Mouse (Mus musculus) kidney, embryonic 16.5 days (tissue): ENCODE measurements around the gene Lamb3. TPM values are rescaled to one million over a fixed set of nuclear protein-coding genes. Genes with fewer than 3 reads are reported as not detected.
A peak's percentile ranks its signal among the peaks of the same experiment; 100 is the strongest.

Experiments used
- ATAC-seq: fragments of 200-750 bp; cut with Nextera tagmentation; 2 replicates; pipeline ENCODE4 v1.8.0; 2017; ENCODE audit warnings: moderate TSS enrichment; ENCODE audit not compliant: low FRiP score, low TSS enrichment
- H3K27ac ChIP-seq: fragments of 300-500 bp; sonication (generic); 2 replicates; pipeline ENCODE4 v1.5.1; 2014; ENCODE audit warnings: low read length
- H3K27me3 ChIP-seq: fragments of 300-500 bp; sonication (generic); 2 replicates; pipeline ENCODE4 v1.6.1; 2014; ENCODE audit warnings: low read length, control low read depth, mixed read lengths; ENCODE audit not compliant: insufficient read depth
- H3K36me3 ChIP-seq: fragments of 300-500 bp; sonication (generic); 2 replicates; pipeline ENCODE4 v1.6.1; 2014; ENCODE audit warnings: low read length, control low read depth, mixed read lengths; ENCODE audit not compliant: insufficient read depth
- H3K4me1 ChIP-seq: fragments of 300-500 bp; sonication (generic); 2 replicates; pipeline ENCODE4 v1.6.1; 2014; ENCODE audit warnings: low read length, control low read depth, mixed read lengths; ENCODE audit not compliant: insufficient read depth
- H3K4me2 ChIP-seq: fragments of 300-500 bp; sonication (generic); replicated peaks from 2 replicates; pipeline ENCODE4 v1.6.1; 2014; ENCODE audit warnings: low read depth, low read length
- H3K4me3 ChIP-seq: fragments of 300-500 bp; sonication (generic); 2 replicates; pipeline ENCODE4 v1.5.1; 2014; ENCODE audit warnings: mild to moderate bottlenecking, low read length
- H3K9ac ChIP-seq: fragments of 300-500 bp; sonication (generic); replicated peaks from 2 replicates; pipeline ENCODE4 v1.6.1; 2014; ENCODE audit warnings: low read length
- H3K9me3 ChIP-seq: fragments of 300-500 bp; sonication (generic); 2 replicates; pipeline ENCODE4 v1.6.1; 2016; ENCODE audit warnings: low read length, control low read depth
- WGBS: fragments of 180-500 bp; shearing (Covaris S2); extraction: QIAGEN DNeasy Blood & Tissue Kit; methylation state at CpG from one replicate; pipeline ENCODE4 v1.1.7; 2014; 5-methylcytosine and 5-hydroxymethylcytosine counted together
- polyA plus RNA-seq: library from polyadenylated mRNA; unstranded; fragments of >200 nt; fragmentation: Nextera tagmentation; extraction: Ambion mirVana; gene quantifications from 2 replicates; pipeline ENCODE4 v1.2.1, GENCODE M21; 2015

The Lamb3 gene
- polyA plus RNA-seq, 1 experiment from 2014 or later, result 2.3 TPM

- peaks cover 13% of the 10 kb centered on the region for H3K4me1 ChIP-seq
- H3K9ac ChIP-seq, result 0 out of 2 replicates have a peak overlapping the region, but pooled peaks have one; percentile 26
- H3K4me2 ChIP-seq, result peak overlapping the region; percentile 71
- H3K27me3 ChIP-seq, result no peaks in the 10 kb centered on the region
- no peaks in the 10 kb centered on the region for H3K9me3 ChIP-seq
- no peaks in the 10 kb centered on the region for H3K36me3 ChIP-seq
- peak overlapping the region; percentile 56; the same call in 1 of the 2 replicates for H3K4me3 ChIP-seq
- no peak overlapping the region; the same call in 1 of the 2 replicates for H3K27ac ChIP-seq
- ATAC-seq, result no peak
- WGBS, result 40% methylated on average over 6 of the region's 6 CpGs
Measured at GRCm38 (mm10) chr1:193270965-193271763, 63.7 kb downstream of the Lamb3 start.

GRCm38 (mm10) chr1:193272137-193272915, 64.8 kb downstream of the Lamb3 start:
- Histone ChIP-seq H3K9me3 (no peaks in the 10 kb centered on the region), H3K4me1 (peaks cover 13% of the 10 kb centered on the region), H3K4me3 (peak overlapping the region; percentile 56), H3K27ac (peak overlapping the region; percentile 71), H3K9ac (peak overlapping the region; percentile 59), H3K27me3 (no peaks in the 10 kb centered on the region), H3K36me3 (no peaks in the 10 kb centered on the region), H3K4me2 (peak overlapping the region; percentile 71)
- peak; percentile 66 for ATAC-seq
- 26% methylated on average over 24 of the region's 24 CpGs for WGBS

GRCm38 (mm10) chr1:193272916-193273601, 65.6 kb downstream of the Lamb3 start, which contains the start of gene G0s2:
Gene G0s2, minus strand, starts transcription at chr1:193273217.
- Histone ChIP-seq H3K4me3 (peak within 1 kb of the TSS; percentile 56), H3K27ac (peak within 1 kb of the TSS; percentile 71), H3K4me1 (peaks cover 13% of the 10 kb centered on the region), H3K27me3 (no peaks in the 10 kb centered on the region), H3K9ac (peak within 1 kb of the TSS; percentile 59), H3K36me3 (no peaks in the 10 kb centered on the region), H3K4me2 (peak within 1 kb of the TSS; percentile 71), H3K9me3 (no peaks in the 10 kb centered on the region)
- ATAC-seq, result peak; percentile 90
- WGBS, result under 1% methylated on average over 21 of the region's 23 CpGs

GRCm38 (mm10) chr1:193274407-193275071, 67.0 kb downstream of the Lamb3 start:
- Histone ChIP-seq H3K27ac (no peak overlapping the region), H3K4me2 (no peak overlapping the region)

DNA sequence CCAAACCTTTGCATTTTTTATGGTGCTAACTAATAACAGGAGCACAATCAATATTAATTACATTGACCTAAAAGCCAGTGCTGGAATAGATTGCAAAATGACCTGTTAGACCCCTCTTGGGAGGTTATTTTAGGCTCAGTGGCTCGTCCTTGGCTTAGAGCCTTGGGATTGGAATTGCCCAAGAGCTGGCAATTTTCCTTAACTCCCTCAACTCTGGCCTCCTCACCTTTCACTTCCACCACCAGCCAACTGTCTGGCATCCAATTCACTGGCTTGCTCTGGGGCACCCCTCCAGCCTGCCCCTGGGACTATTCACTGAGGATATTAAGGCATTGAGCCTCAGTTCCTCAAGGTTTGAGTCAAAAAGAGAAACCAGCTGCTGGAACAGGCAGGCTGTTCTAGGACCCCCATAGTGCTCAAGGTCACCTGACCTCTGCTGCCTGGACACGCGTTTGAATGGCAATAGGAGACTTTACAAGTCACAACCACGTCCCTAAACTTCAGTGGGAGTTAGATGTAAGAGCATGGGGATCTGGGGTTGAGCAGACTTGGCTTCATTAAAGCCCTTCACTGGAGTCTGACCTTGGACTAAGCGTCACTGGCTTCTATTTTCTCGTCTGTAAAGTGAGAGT, 71.0 kb downstream of the Lamb3 start:
- ATAC-seq, result no peak
- Histone ChIP-seq H3K36me3 (no peaks in the 10 kb centered on the region), H3K9ac (no peak overlapping the region), H3K4me3 (no peak overlapping the region), H3K9me3 (no peaks in the 10 kb centered on the region), H3K27me3 (no peaks in the 10 kb centered on the region), H3K4me2 (no peak overlapping the region), H3K4me1 (no peaks in the 10 kb centered on the region), H3K27ac (no peak overlapping the region)
- WGBS, result 42% methylated on average over 6 of the region's 6 CpGs

More at GRCm38 (mm10) chr1:193274407-193275071, 67.0 kb downstream of the Lamb3 start:
- Histone ChIP-seq H3K9me3 (no peaks in the 10 kb centered on the region), H3K36me3 (no peaks in the 10 kb centered on the region), H3K9ac (no peak overlapping the region), H3K4me3 (no peak overlapping the region), H3K4me1 (peaks cover 13% of the 10 kb centered on the region), H3K27me3 (no peaks in the 10 kb centered on the region)
- no peak for ATAC-seq
- WGBS, result 73% methylated on average over 8 of the region's 8 CpGs

DNA sequence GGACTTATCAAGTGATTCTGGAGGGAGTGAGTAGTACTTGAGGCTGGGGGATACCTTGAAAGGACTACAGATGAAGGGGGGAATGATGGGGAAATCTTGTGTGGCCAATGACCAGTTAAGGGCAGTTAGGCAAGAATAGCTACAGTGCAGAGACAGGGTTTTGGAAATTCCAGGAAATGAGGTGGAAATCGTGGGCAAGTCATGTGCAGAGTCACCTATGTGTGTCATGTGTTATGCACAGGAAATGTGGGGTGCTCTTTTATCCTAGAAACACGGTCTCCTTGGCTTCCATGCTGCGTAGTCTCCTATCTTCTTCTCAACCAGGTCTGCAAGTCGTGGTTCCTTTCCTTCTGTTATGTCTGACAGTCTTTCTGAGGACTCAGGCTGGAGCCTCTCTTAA, 72.0 kb downstream of the Lamb3 start:
- H3K36me3 ChIP-seq, result no peaks in the 10 kb centered on the region
- no peak overlapping the region for H3K4me2 ChIP-seq
- H3K27ac ChIP-seq, result no peak overlapping the region
- H3K4me3 ChIP-seq, result no peak overlapping the region
- no peak for ATAC-seq
- H3K9me3 ChIP-seq, result no peaks in the 10 kb centered on the region
- H3K4me1 ChIP-seq, result no peaks in the 10 kb centered on the region
- WGBS, result 71% methylated on average over 4 of the region's 4 CpGs
- no peaks in the 10 kb centered on the region for H3K27me3 ChIP-seq
- no peak overlapping the region for H3K9ac ChIP-seq

- H3K4me2 ChIP-seq, result no peak overlapping the region
- H3K36me3 ChIP-seq, result no peaks in the 10 kb centered on the region
- no peak overlapping the region for H3K4me3 ChIP-seq
- WGBS, result 94% methylated on average over 2 of the region's 2 CpGs
- H3K9ac ChIP-seq, result no peak overlapping the region
- H3K27me3 ChIP-seq, result no peaks in the 10 kb centered on the region
- no peaks in the 10 kb centered on the region for H3K4me1 ChIP-seq
- no peak overlapping the region for H3K27ac ChIP-seq
- ATAC-seq, result no peak
- H3K9me3 ChIP-seq, result no peaks in the 10 kb centered on the region
Measured at GRCm38 (mm10) chr1:193281344-193281743, 73.8 kb downstream of the Lamb3 start.

DNA sequence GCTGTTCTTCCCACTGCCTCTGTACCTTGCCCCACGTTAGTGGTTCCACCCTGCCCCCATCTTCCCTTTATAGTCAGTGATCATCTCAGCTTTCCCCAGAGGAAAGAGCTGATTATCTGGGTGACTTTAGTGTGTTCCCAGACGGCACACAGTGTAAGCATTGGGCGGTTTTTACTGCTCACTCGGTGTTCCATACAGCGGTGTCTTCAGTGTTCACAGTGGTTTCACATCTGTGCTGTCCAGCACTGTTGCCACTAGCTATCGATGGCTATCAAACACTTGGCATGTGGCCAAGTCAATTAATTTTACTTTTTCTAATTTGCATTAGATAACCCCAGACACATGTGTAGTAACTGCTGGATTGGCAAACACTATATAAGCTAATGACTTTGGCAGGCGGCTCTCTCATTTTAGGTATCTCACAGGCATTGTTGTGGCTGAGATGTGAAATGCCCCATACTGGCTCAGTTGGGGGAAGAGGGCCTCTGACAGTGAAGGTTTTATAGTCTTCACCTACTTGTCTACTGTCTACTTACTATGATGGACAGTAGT, 76.8 kb downstream of the Lamb3 start:
- Histone ChIP-seq H3K9me3 (no peaks in the 10 kb centered on the region), H3K4me3 (no peak overlapping the region), H3K27ac (no peak overlapping the region), H3K36me3 (no peaks in the 10 kb centered on the region), H3K4me2 (no peak overlapping the region), H3K27me3 (no peaks in the 10 kb centered on the region), H3K9ac (no peak overlapping the region), H3K4me1 (no peaks in the 10 kb centered on the region)
- ATAC-seq, result no peak
- WGBS, result 62% methylated on average over 7 of the region's 7 CpGs
